Mouse (Mus musculus) kidney, adult 2 months (tissue): Measurements from ENCODE around the gene Hist1h3i.

ENCODE experiments used
- CTCF ChIP-seq: fragments of 200-500 bp; conservative IDR thresholded peaks from 2 replicates; pipeline ENCODE4 v1.5.1; 2011; ENCODE audit warnings: low read depth, mild to moderate bottlenecking, control low read depth, low read length, moderate library complexity, mixed read lengths; ENCODE audit not compliant: insufficient read depth, insufficient read length
- POLR2A ChIP-seq: fragments of 200-500 bp; IDR thresholded peaks from one replicate; pipeline ENCODE4 v1.6.1; 2011; ENCODE audit warnings: low read depth, low read length, control low read depth

DNA sequence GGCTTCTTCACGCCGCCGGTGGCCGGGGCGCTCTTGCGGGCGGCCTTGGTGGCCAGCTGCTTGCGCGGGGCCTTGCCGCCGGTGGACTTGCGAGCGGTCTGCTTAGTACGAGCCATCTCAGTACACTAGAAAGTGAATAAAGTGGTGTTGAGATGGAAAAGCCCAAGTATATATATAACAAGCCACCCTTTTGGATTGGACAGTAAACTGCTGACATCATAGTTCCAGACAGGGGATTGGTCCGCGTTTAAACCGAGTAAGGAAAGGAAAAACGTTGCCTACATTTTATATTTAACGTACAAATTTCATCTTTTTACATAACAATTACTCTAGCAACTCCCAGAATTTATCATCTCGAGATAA lies at the start of gene Hist1h3i:
- TF ChIP-seq CTCF: no peak
- no peak for TF ChIP-seq POLR2A
